Mouse (Mus musculus) forebrain, embryonic 16.5 days (tissue): ENCODE measurements around the gene Wipf3. TPM values are rescaled to one million over a fixed set of nuclear protein-coding genes. Genes with fewer than 3 reads are reported as not detected.
A peak's percentile ranks its signal among the peaks of the same experiment; 100 is the strongest.

Experiments
- ATAC-seq: fragments of 200-750 bp; cut with Nextera tagmentation; 2 replicates; pipeline ENCODE4 v1.8.0; 2017; ENCODE audit warnings: mild to moderate bottlenecking, moderate library complexity
- H3K27ac ChIP-seq: fragments of 300-500 bp; sonication (generic); 2 replicates; pipeline ENCODE4 v1.5.1; 2014; ENCODE audit warnings: low read length, control low read depth
- H3K27me3 ChIP-seq: fragments of 300-500 bp; sonication (generic); replicated peaks from 2 replicates; pipeline ENCODE4 v1.6.1; 2014; ENCODE audit warnings: low read length; ENCODE audit not compliant: control insufficient read depth, insufficient read depth
- H3K36me3 ChIP-seq: fragments of 300-500 bp; sonication (generic); 2 replicates; pipeline ENCODE4 v1.6.1; 2014; ENCODE audit not compliant: control insufficient read depth, insufficient read depth
- H3K4me1 ChIP-seq: fragments of 300-500 bp; sonication (generic); replicated peaks from 2 replicates; pipeline ENCODE4 v1.6.1; 2014; ENCODE audit warnings: low read length; ENCODE audit not compliant: control insufficient read depth, insufficient read depth
- H3K4me2 ChIP-seq: fragments of 300-500 bp; sonication (generic); 2 replicates; pipeline ENCODE4 v1.6.1; 2014; ENCODE audit warnings: mild to moderate bottlenecking, low read length, control low read depth
- H3K4me3 ChIP-seq: fragments of 300-500 bp; sonication (generic); replicated peaks from 2 replicates; pipeline ENCODE4 v1.5.1; 2014; ENCODE audit warnings: mild to moderate bottlenecking, low read length, control low read depth
- H3K9ac ChIP-seq: fragments of 300-500 bp; sonication (generic); replicated peaks from 2 replicates; pipeline ENCODE4 v1.6.1; 2014; ENCODE audit warnings: low read depth, low read length, control low read depth
- H3K9me3 ChIP-seq: fragments of 300-500 bp; sonication (generic); 2 replicates; pipeline ENCODE4 v1.6.1; 2016; ENCODE audit warnings: low read length; ENCODE audit not compliant: control insufficient read depth
- WGBS: fragments of 180-500 bp; shearing (Covaris S2); extraction: QIAGEN DNeasy Blood & Tissue Kit; methylation state at CpG from one replicate; pipeline ENCODE4 v1.1.7; 2014; 5-methylcytosine and 5-hydroxymethylcytosine counted together
- polyA plus RNA-seq: library from polyadenylated mRNA; unstranded; fragments of >200 nt; fragmentation: Nextera tagmentation; extraction: Ambion mirVana; gene quantifications from 2 replicates; pipeline ENCODE4 v1.2.1, GENCODE M21; 2015

Gene Wipf3
- polyA plus RNA-seq, 1 experiment from 2014 or later: 5.5 TPM

GRCm38 (mm10) chr6:54428850-54429446 is 455 bp upstream of the Wipf3 start:
- Histone ChIP-seq H3K9ac (peak overlapping the region; percentile 82), H3K4me2 (peak overlapping the region; percentile 86), H3K4me1 (peaks cover 22% of the 10 kb centered on the region), H3K36me3 (no peaks in the 10 kb centered on the region), H3K4me3 (peak overlapping the region; percentile 66), H3K9me3 (no peaks in the 10 kb centered on the region), H3K27me3 (no peaks in the 10 kb centered on the region), H3K27ac (no peak overlapping the region)
- WGBS: 13% methylated on average over 14 of the region's 14 CpGs
- no peak; the same call in 1 of the 2 replicates for ATAC-seq

DNA sequence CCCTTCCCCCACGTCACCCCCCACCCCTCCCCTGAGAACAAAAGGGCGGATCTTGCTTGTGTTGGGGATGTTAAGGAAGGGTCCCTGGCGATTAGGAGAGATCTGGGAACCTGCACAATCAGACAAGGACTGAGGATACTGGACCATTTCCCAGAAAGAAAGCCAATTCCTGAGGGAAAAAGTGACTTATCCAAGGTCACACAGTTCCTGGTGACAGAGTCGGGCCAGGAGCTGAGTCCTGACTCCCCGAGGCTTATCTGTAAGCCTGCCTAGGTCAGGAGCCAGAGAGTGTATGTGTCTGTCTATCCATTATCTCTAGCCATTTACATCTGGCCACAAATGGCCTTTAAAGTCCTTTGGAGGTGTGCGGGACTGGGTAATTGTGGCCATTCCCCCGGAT is 818 bp downstream of the Wipf3 start:
- Histone ChIP-seq H3K27me3 (no peaks in the 10 kb centered on the region), H3K4me3 (peak overlapping the region; percentile 66), H3K4me2 (peak overlapping the region; percentile 86), H3K4me1 (peaks cover 29% of the 10 kb centered on the region), H3K9me3 (no peaks in the 10 kb centered on the region), H3K36me3 (no peaks in the 10 kb centered on the region), H3K27ac (no peak overlapping the region), H3K9ac (peak overlapping the region; percentile 82)
- 40% methylated on average over 7 of the region's 7 CpGs for WGBS
- ATAC-seq: no peak

DNA sequence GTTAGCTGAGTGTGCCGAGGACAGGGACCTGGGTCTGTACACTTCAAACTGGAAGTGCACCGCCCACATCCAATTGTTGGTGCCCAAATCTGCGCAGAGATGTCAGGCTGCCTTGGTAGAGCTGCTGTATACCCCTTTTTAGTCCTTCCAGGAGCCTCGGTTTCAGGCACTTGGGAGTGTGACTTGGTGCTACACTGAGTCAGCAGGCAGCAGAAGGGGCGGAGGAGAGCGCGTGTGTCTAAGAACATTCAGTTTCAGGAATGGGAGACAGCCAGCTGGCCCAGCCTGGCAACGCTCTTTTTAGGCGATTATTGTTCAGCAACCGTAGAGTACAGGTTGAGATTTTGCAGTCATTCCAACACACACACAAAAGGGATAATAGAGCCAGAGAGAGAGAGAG is 2.4 kb downstream of the Wipf3 start:
- Histone ChIP-seq H3K4me1 (peaks cover 29% of the 10 kb centered on the region), H3K4me3 (0 out of 2 replicates have a peak overlapping the region, but pooled peaks have one; percentile 3)

GRCm38 (mm10) chr6:54432191-54432590 is 2.8 kb downstream of the Wipf3 start:
- Histone ChIP-seq H3K4me2 (peak overlapping the region; percentile 34), H3K4me3 (no peak overlapping the region), H3K27ac (no peak overlapping the region), H3K36me3 (no peaks in the 10 kb centered on the region), H3K9me3 (no peaks in the 10 kb centered on the region), H3K27me3 (no peaks in the 10 kb centered on the region), H3K4me1 (peaks cover 29% of the 10 kb centered on the region), H3K9ac (no peak overlapping the region)
- 73% methylated on average over 9 of the region's 9 CpGs for WGBS
- no peak for ATAC-seq

More for the DNA sequence above, 2.4 kb downstream of the Wipf3 start:
- ATAC-seq: no peak
- Histone ChIP-seq H3K36me3 (no peaks in the 10 kb centered on the region), H3K27ac (no peak overlapping the region), H3K27me3 (no peaks in the 10 kb centered on the region), H3K4me2 (peak overlapping the region; percentile 34), H3K9me3 (no peaks in the 10 kb centered on the region), H3K9ac (peak overlapping the region; percentile 27)
- WGBS: 28% methylated on average over 10 of the region's 10 CpGs

GRCm38 (mm10) chr6:54432806-54433545 is 3.6 kb downstream of the Wipf3 start:
- 59% methylated on average over 13 of the region's 13 CpGs for WGBS
- no peaks in the 10 kb centered on the region for H3K27me3 ChIP-seq
- no peaks in the 10 kb centered on the region for H3K36me3 ChIP-seq
- no peak overlapping the region for H3K27ac ChIP-seq
- no peak overlapping the region for H3K9ac ChIP-seq
- no peak overlapping the region for H3K4me2 ChIP-seq
- no peaks in the 10 kb centered on the region for H3K9me3 ChIP-seq
- H3K4me1 ChIP-seq: peaks cover 29% of the 10 kb centered on the region
- no peak overlapping the region for H3K4me3 ChIP-seq
- no peak for ATAC-seq

- Histone ChIP-seq H3K27ac (no peak overlapping the region), H3K4me2 (no peak overlapping the region), H3K4me3 (no peak overlapping the region), H3K9me3 (no peaks in the 10 kb centered on the region), H3K4me1 (peaks cover 26% of the 10 kb centered on the region), H3K27me3 (no peaks in the 10 kb centered on the region), H3K36me3 (no peaks in the 10 kb centered on the region), H3K9ac (no peak overlapping the region)
- WGBS: 26% methylated on average over 2 of the region's 2 CpGs
- ATAC-seq: no peak
Observed at GRCm38 (mm10) chr6:54434171-54434570, 4.8 kb downstream of the Wipf3 start.

GRCm38 (mm10) chr6:54435663-54436062 is 6.3 kb downstream of the Wipf3 start:
- Histone ChIP-seq H3K4me2 (no peak overlapping the region), H3K27me3 (no peaks in the 10 kb centered on the region), H3K27ac (no peak overlapping the region), H3K4me1 (peaks cover 23% of the 10 kb centered on the region), H3K9me3 (no peaks in the 10 kb centered on the region), H3K4me3 (no peak overlapping the region), H3K9ac (no peak overlapping the region), H3K36me3 (no peaks in the 10 kb centered on the region)
- 23% methylated on average over 7 of the region's 7 CpGs for WGBS
- 0 out of 2 replicates have a peak, but pooled peaks have one; percentile 13 for ATAC-seq

GRCm38 (mm10) chr6:54436286-54436685 is 6.9 kb downstream of the Wipf3 start:
- ATAC-seq: no peak
- H3K4me2 ChIP-seq: no peak overlapping the region

DNA sequence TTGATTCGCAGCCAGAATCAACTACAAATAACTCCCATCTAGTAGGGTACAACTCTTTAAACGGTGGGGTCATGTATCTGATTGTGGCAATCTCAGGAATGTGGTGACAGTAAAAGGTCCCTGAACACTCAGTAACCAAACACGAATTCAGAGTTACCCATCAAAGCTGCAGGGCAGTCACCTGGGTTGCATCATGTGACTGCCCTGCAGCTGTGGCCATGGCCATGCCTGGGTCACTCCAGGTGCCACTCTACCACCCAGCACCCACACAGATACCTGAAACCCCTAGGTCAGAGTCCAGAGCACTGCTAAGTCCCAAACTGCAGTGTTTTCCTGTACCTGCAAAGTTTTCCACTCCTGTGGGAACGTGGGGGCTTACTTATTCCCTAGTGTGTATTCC is 9.1 kb downstream of the Wipf3 start:
- Histone ChIP-seq H3K36me3 (no peaks in the 10 kb centered on the region), H3K4me1 (peaks cover 8% of the 10 kb centered on the region), H3K27ac (no peak overlapping the region), H3K4me2 (no peak overlapping the region), H3K27me3 (no peaks in the 10 kb centered on the region), H3K9me3 (no peaks in the 10 kb centered on the region), H3K9ac (no peak overlapping the region), H3K4me3 (no peak overlapping the region)
- 86% methylated on average over 4 of the region's 4 CpGs for WGBS
- no peak for ATAC-seq

More at GRCm38 (mm10) chr6:54436286-54436685, 6.9 kb downstream of the Wipf3 start:
- no peaks in the 10 kb centered on the region for H3K36me3 ChIP-seq
- peaks cover 19% of the 10 kb centered on the region for H3K4me1 ChIP-seq
- no peak overlapping the region for H3K9ac ChIP-seq
- H3K27ac ChIP-seq: no peak overlapping the region
- no peak overlapping the region for H3K4me3 ChIP-seq
- H3K27me3 ChIP-seq: no peaks in the 10 kb centered on the region
- 75% methylated on average over 5 of the region's 5 CpGs for WGBS
- H3K9me3 ChIP-seq: no peaks in the 10 kb centered on the region
